Mouse (Mus musculus): Measurements from ENCODE around the gene Phyhd1. TPM values are rescaled to one million over a fixed set of nuclear protein-coding genes. Genes with fewer than 3 reads are reported as not detected.

Phyhd1 gene
- polyA plus RNA-seq, 1 experiment from 2014 or later: 18.9 TPM

DNA sequence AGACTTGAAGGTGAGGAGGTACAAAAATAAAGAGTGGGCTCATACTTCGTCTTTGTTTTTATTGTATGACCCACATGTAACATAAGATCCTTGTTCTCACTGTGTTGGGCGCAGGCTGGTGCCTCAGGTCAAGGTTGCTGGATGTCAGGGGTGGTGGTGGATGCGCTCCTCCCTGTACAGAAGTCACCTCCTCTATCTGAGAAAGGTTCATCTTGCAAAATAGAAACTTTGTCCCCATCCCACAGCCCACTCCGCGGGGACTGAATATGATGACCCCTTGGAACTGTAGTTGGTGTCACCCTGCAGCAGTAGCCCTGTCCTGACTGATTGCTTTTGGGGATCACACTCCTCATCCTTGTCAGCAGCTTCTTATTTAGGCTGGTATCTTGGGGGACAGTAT, 19.0 kb upstream of the Phyhd1 start:
- TF ChIP-seq CTCF (IDR thresholded peaks at IDR 0.05; ENCODE audit: low read depth): no peak
- no peak for DNase-seq (ENCODE audit: low spot score)
- no peak overlapping the region for H3K9ac ChIP-seq (ENCODE audit: low read depth, low read length)
- H3K36me3 ChIP-seq (ENCODE audit: insufficient read depth, low read length): 0 out of 2 replicates have a peak, but pooled peaks cover 5% of the 10 kb centered on the region
- no peak for ATAC-seq (replicated peaks; ENCODE audit: low FRiP score, low read depth)
- H3K27me3 ChIP-seq (ENCODE audit: insufficient read depth, low read length): no peaks in the 10 kb centered on the region
- H3K4me3 ChIP-seq (replicated peaks; ENCODE audit: low read depth, low read length): no peak overlapping the region
- no peak overlapping the region for H3K4me2 ChIP-seq (ENCODE audit: low read length)
- 61% methylated on average over 5 of the region's 5 CpGs for WGBS
- no peak overlapping the region for H3K27ac ChIP-seq
- H3K9me3 ChIP-seq (replicated peaks; ENCODE audit: low read length): no peaks in the 10 kb centered on the region
- H3K4me1 ChIP-seq (replicated peaks; ENCODE audit: insufficient read depth, low read length): no peaks in the 10 kb centered on the region; the same call in 1 of the 2 replicates

DNA sequence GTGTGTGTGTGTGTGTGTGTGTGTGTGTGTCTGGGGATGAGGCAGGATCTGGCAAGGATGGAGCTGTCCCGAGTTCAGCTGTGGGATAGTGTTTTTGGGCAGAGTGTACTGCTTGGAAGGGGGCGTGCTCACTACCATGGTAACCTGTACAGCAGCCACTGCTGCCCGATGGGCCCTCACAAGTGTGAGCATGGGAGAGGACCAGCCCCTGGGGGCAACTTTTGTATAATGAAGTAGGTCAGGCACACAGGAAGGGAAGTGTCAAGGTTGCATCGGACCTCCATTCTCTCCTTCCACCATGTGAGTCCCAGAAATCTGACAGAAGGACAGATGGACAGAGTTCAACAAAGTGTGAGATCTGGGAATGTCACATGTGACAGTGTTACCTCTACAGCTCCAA, 18.3 kb upstream of the Phyhd1 start:
- H3K4me2 ChIP-seq (ENCODE audit: low read length): no peak overlapping the region
- H3K4me1 ChIP-seq (replicated peaks; ENCODE audit: insufficient read depth, low read length): no peaks in the 10 kb centered on the region; the same call in 1 of the 2 replicates
- H3K4me3 ChIP-seq (replicated peaks; ENCODE audit: low read depth, low read length): no peak overlapping the region
- no peak for TF ChIP-seq CTCF (IDR thresholded peaks at IDR 0.05; ENCODE audit: low read depth)
- no peaks in the 10 kb centered on the region for H3K27me3 ChIP-seq (ENCODE audit: insufficient read depth, low read length)
- 0 out of 2 replicates have a peak, but pooled peaks cover 5% of the 10 kb centered on the region for H3K36me3 ChIP-seq (ENCODE audit: insufficient read depth, low read length)
- ATAC-seq (replicated peaks; ENCODE audit: low FRiP score, low read depth): no peak
- whole genome bisulfite sequencing: 61% methylated on average over 4 of the region's 4 CpGs
- no peak overlapping the region for H3K9ac ChIP-seq (ENCODE audit: low read depth, low read length)
- no peak for DNase-seq (ENCODE audit: low spot score)
- no peaks in the 10 kb centered on the region for H3K9me3 ChIP-seq (replicated peaks; ENCODE audit: low read length)
- no peak overlapping the region for H3K27ac ChIP-seq

DNA sequence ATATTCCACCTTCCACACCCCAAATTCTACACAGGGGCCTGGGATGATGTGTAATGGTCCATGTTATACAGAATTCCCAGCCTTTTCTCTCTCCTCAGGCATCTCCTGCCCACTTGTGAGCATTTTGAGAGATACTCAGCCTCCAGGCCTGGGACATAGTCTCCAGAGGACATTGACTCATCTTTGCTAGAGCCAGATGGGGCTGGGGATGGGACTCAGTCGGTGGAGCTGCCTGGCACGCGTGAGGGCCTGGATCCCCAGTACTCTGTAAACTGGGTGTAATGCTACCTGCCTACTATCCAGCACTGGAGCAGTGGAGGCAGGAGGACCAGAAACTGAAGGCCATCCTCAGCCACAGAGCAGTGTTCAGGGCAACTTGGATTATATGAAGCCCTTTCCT, 16.8 kb upstream of the Phyhd1 start:
- Histone ChIP-seq H3K4me1 (replicated peaks; ENCODE audit: insufficient read depth, low read length) (no peaks in the 10 kb centered on the region; the same call in 1 of the 2 replicates), H3K4me2 (ENCODE audit: low read length) (no peak overlapping the region), H3K4me3 (replicated peaks; ENCODE audit: low read depth, low read length) (no peak overlapping the region), H3K27me3 (ENCODE audit: insufficient read depth, low read length) (no peaks in the 10 kb centered on the region), H3K36me3 (ENCODE audit: insufficient read depth, low read length) (0 out of 2 replicates have a peak, but pooled peaks cover 5% of the 10 kb centered on the region), H3K27ac (no peak overlapping the region), H3K9me3 (replicated peaks; ENCODE audit: low read length) (no peaks in the 10 kb centered on the region), H3K9ac (ENCODE audit: low read depth, low read length) (no peak overlapping the region)
- 96% methylated on average over 3 of the region's 3 CpGs for WGBS
- DNase-seq (ENCODE audit: low spot score) (no peak), ATAC-seq (replicated peaks; ENCODE audit: low FRiP score, low read depth) (no peak)
- no peak for TF ChIP-seq CTCF (IDR thresholded peaks at IDR 0.05; ENCODE audit: low read depth)

DNA sequence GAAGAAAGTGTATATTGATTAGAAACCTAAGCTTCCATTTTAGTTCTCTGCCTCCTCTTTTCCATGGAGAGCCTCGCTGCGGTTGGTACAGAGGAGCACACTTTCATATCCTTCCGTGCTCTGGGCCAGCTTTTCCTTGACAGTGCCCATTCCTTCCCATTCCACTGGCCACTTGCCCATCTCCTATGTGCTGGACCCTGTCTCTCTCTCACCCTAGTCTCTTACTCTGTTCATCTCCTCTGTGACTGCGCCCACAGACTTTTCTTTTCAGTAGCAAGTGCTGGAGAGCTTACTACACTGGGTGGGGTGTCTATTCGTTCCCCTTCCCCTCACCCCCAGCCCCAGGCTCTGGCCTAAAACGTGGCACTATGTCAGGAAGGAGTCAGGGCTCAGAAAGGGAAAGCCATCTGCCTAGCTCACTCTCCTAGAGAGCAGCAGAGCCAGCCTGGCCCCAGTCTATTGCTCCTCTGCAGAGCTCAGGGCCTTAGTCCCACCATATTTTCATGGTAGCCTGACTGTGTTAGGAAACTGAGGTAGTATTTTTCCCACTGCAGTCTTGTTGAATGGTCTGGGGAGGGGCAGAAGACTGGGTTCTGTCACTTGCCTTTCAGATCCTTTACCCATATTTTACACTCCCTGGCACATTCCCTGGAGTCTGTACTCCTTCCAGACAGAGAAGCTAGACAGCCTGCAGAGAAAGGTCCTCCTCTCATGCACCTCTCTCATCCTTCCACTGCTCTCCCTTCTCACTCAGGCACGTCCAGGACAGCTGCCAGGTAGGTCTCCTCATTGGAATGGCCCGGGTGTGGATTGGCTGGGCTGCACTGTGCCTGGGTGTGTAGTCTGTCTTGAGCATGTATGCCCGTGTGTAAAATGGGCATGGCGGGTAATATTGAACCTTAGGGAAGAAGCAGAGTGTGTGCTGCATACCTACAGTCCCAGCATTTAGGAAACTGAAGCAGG, 15.6 kb upstream of the Phyhd1 start:
- no peak overlapping the region for H3K27ac ChIP-seq
- DNase-seq (ENCODE audit: low spot score) (no peak), ATAC-seq (replicated peaks; ENCODE audit: low FRiP score, low read depth) (no peak)
- peaks cover 13% of the 10 kb centered on the region; the same call in 1 of the 2 replicates for H3K36me3 ChIP-seq (ENCODE audit: insufficient read depth, low read length)
- no peak for TF ChIP-seq CTCF (IDR thresholded peaks at IDR 0.05; ENCODE audit: low read depth)
- H3K4me3 ChIP-seq (replicated peaks; ENCODE audit: low read depth, low read length): no peak overlapping the region
- H3K4me1 ChIP-seq (replicated peaks; ENCODE audit: insufficient read depth, low read length): no peaks in the 10 kb centered on the region; the same call in 1 of the 2 replicates
- 90% methylated on average over 10 of the region's 10 CpGs for WGBS
- no peaks in the 10 kb centered on the region for H3K27me3 ChIP-seq (ENCODE audit: insufficient read depth, low read length)
- H3K9me3 ChIP-seq (replicated peaks; ENCODE audit: low read length): no peaks in the 10 kb centered on the region
- H3K9ac ChIP-seq (ENCODE audit: low read depth, low read length): no peak overlapping the region
- no peak overlapping the region for H3K4me2 ChIP-seq (ENCODE audit: low read length)

DNA sequence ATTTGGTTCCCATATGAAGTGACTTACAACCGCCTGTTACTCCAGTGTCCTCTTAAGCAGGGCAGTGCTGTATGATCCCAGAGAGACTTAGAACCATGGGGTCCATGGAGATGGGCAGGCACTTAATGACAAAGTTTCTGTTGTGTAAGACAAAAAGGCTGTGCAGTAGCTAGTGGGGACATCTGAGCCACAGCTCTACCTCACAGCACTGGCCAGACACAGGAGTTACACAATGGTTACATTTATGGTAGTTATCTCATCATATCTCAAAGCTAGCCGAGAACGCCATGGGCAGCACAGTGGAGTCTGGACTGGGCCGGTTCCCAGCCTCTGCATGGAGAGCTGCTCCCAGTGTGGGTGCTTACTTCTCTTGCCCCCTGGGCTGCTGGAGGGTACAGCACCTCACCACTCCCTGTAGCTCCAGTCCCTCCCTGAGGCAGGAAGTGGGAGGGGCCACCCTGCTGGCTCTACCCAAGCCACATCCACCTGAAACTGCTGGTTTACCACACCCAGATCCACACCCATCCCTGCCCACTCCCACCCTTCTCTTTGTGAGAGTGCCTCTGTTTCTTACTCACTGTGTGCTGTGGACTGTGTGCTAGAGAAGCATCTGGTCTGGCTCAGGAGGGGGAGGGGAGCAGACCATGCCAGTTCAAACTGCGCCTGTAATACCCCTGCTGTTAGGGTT, 14.4 kb upstream of the Phyhd1 start:
- Histone ChIP-seq H3K4me1 (replicated peaks; ENCODE audit: insufficient read depth, low read length) (no peaks in the 10 kb centered on the region; the same call in 1 of the 2 replicates), H3K27ac (peak overlapping the region; percentile 47), H3K9ac (ENCODE audit: low read depth, low read length) (no peak overlapping the region), H3K4me2 (ENCODE audit: low read length) (no peak overlapping the region), H3K4me3 (replicated peaks; ENCODE audit: low read depth, low read length) (no peak overlapping the region), H3K36me3 (ENCODE audit: insufficient read depth, low read length) (peaks cover 24% of the 10 kb centered on the region; the same call in 1 of the 2 replicates), H3K9me3 (replicated peaks; ENCODE audit: low read length) (no peaks in the 10 kb centered on the region), H3K27me3 (ENCODE audit: insufficient read depth, low read length) (no peaks in the 10 kb centered on the region)
- WGBS: 60% methylated on average over 5 of the region's 5 CpGs
- TF ChIP-seq CTCF (IDR thresholded peaks at IDR 0.05; ENCODE audit: low read depth): no peak
- DNase-seq (ENCODE audit: low spot score): peak; percentile 9
- ATAC-seq (replicated peaks; ENCODE audit: low FRiP score, low read depth): peak; percentile 84

DNA sequence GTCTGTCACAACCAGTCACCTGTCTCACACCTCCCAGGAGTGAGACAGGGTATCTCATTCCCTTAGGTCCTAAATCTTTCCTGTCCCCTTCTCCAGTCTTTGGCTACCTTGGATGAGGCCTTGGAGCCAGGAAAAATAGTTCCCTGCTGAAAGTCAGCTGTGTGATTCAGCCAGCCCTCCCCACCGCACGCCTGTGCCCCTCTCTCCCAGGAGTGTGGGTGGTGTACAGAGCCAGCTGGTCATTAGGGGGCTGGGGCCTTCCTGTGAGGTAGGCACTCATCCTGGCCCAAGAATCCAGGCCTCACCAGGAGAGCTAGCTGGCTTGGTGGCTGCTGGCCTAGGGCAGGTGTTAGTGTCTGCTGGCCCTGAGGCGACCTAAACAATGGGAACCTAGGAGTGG, 13.5 kb upstream of the Phyhd1 start:
- ATAC-seq (replicated peaks; ENCODE audit: low FRiP score, low read depth): no peak
- H3K27me3 ChIP-seq (ENCODE audit: insufficient read depth, low read length): no peaks in the 10 kb centered on the region
- H3K36me3 ChIP-seq (ENCODE audit: insufficient read depth, low read length): peaks cover 34% of the 10 kb centered on the region
- no peak for DNase-seq (ENCODE audit: low spot score)
- H3K4me2 ChIP-seq (ENCODE audit: low read length): no peak overlapping the region
- H3K9ac ChIP-seq (ENCODE audit: low read depth, low read length): no peak overlapping the region
- no peaks in the 10 kb centered on the region; the same call in 1 of the 2 replicates for H3K4me1 ChIP-seq (replicated peaks; ENCODE audit: insufficient read depth, low read length)
- H3K4me3 ChIP-seq (replicated peaks; ENCODE audit: low read depth, low read length): no peak overlapping the region
- peak overlapping the region; percentile 47 for H3K27ac ChIP-seq
- TF ChIP-seq CTCF (IDR thresholded peaks at IDR 0.05; ENCODE audit: low read depth): no peak
- no peaks in the 10 kb centered on the region for H3K9me3 ChIP-seq (replicated peaks; ENCODE audit: low read length)
- WGBS: 58% methylated on average over 3 of the region's 3 CpGs

All from kidney, postnatal 0 days (tissue).